Mouse (Mus musculus): ENCODE results near the gene Gpr88. TPM values are rescaled to one million over a fixed set of nuclear protein-coding genes. Genes with fewer than 3 reads are reported as not detected.

The Gpr88 gene
- total RNA-seq (2021), result not detected
- long read RNA-seq, experiment 1, result 0 reads
- long read RNA-seq, experiment 2, result 0 reads

GRCm38 (mm10) chr3:116253077-116253531, at the start of gene Gpr88:
Gpr88 (minus strand) TSS chr3:116253503.
- DNase-seq, result peak; percentile 44

DNA sequence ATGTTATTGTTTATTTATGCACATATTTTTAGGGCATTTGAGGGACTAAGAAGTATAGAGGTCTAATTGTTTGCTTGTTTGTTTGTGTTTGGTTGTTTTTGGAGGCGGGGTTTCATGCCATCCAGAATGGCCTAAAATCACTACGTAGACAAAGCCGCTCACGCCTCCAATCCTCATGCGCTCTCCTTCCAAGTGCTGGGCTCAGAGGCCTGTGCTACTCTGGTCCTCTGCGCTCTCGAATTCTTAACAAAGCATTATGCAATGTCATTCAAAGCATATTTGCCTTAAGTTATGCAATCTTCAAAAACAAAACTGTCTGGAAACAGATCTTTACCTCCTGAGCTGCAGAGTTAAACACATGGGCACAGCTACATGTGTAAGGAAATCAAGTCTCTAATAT, 49.3 kb upstream of the Gpr88 start:
- DNase-seq, result no peak

- no peak for DNase-seq
Measured at GRCm38 (mm10) chr3:116301754-116302153, 48.5 kb upstream of the Gpr88 start.

- DNase-seq, result no peak
Measured at GRCm38 (mm10) chr3:116298727-116299126, 45.4 kb upstream of the Gpr88 start.

DNA sequence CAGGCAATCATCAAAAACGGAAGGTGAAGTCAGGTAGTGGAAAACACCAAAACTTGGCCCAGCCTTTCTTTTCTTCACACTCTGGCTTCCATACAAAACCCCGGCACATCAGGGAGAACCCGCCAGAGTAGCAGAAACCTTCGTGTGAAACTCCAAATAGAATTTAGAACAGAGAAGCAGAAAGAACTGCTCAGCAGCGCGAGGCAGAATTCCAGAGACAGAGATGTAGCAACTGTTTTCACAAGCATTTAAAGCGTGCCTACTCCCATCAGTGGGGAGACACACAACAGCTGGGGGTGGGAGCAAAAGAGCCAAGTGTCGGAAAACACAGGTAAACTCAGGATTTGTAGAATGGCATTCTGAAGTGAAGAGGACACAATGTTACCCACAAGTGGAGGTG, 44.7 kb upstream of the Gpr88 start:
- no peak for DNase-seq

DNA sequence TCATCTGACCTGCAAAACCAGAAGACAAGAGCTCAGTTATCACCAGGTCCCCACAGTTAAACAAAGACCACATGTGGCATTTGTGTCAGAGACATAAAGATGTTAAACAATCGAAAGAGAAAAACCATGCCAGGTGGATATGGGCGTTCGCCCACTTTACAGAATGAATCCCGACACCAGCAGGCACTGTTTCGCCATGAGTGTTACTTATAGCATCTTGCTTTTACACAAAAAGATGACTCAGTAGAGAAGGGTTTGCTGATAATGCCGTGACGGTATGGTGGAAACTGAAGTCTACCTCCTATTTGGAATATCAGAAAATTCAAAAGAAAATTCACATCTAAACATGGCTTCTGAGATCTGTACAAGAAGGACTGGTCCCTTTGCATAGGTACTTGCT, 43.9 kb upstream of the Gpr88 start:
- no peak for DNase-seq

GRCm38 (mm10) chr3:116290041-116290815, 36.9 kb upstream of the Gpr88 start:
- DNase-seq, result no peak

DNA sequence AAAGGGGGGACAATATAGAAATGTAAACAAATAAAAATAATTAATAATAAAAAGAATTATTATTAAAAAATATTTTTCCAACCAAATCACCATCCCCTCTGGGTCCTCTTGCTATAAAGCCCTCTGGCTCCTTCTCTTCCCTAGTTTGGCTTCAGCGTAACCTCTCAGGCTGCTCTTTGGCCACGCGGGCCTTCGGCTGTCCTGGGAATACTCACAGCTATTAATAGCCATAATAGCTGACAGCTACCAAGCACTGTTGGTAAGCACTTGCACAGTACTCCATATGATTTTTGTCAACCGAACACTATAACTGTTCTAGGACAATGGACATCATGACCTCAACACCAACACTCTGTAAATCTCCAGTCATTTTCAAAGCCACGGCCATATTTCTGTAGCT, 35.5 kb upstream of the Gpr88 start:
- DNase-seq, result no peak

DNA sequence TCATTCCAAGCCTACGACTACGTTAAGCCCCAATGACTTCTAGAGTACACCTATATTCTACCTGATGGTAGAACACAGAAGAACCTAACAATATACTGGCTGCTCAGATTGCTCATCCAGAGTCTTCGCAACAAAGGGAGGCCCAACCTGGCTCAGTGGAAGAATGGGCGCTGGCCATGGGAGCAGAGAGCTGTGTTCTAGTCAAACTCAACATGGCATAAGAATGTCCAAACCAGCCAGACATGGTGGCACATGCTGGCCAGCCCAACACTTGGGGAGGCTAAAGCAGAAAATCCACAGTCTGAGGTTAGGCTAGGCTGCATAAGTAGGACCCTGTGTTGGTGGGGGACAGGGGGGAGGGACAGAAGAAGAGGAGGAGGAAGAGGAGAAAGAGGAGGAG, 31.4 kb upstream of the Gpr88 start:
- DNase-seq, result no peak

- DNase-seq, result no peak
Measured at GRCm38 (mm10) chr3:116283996-116284395, 30.7 kb upstream of the Gpr88 start.

DNA sequence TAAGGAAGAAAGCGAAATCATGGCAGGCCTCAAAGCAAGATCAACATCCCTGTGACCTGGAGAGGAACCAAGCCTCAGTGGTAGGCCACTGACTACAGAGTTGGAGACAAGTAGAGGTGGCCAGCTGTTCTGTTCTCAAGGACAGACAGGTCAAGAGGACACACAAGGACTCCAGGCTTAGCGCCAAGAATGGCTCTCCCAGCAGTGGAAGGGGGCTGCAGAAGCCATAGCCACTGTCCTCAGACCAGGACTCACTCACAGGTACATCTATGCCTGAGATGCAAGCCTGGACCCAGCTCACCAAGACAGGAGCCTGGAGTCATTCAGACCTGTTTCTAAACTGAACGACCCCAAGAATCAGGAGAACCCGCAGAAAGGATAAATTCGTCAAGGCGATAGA, 28.4 kb upstream of the Gpr88 start:
- no peak for DNase-seq

DNA sequence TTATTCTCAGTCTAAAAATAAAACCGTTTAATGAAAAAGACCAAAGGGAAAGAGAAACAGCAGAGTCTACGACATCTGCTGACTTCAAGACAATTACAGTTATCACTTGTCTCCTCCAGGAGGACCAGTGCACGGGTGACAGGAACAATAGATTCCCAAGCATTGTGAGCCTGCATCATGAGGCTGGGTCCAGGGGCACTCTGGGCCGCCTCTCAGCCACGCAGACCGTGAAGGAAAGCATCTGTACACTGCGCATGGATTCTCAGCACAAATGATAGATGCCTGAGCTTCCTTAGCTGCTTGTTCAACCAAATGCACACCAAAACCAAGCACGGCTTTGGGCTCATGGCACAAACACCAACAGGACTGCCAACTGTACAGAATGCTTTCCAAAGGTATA, 23.8 kb upstream of the Gpr88 start:
- no peak for DNase-seq

DNA sequence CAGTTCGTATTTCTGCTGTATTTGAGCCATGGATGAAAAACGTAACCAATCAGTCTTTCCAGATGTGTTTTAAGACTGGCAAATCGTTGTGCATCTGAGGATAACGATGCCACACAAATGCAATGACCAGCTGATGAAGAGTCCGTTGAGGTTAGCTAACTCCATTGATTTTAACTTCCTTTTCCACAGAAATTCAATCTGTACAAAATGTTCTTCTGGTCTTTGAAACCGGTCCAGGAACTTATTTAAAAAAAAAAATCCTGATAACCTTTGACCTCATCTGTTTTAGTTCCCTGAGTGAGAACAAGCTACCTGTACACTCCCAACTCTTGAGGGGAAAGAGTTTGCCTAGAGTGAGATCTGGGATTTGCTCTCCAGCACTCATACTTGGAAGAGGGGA, 18.4 kb upstream of the Gpr88 start:
- no peak for DNase-seq

- no peak for DNase-seq
Measured at GRCm38 (mm10) chr3:116267036-116267654, 13.8 kb upstream of the Gpr88 start.

GRCm38 (mm10) chr3:116266360-116266759, 13.1 kb upstream of the Gpr88 start:
- no peak for DNase-seq

GRCm38 (mm10) chr3:116263977-116264376, 10.7 kb upstream of the Gpr88 start:
- DNase-seq, result no peak

DNA sequence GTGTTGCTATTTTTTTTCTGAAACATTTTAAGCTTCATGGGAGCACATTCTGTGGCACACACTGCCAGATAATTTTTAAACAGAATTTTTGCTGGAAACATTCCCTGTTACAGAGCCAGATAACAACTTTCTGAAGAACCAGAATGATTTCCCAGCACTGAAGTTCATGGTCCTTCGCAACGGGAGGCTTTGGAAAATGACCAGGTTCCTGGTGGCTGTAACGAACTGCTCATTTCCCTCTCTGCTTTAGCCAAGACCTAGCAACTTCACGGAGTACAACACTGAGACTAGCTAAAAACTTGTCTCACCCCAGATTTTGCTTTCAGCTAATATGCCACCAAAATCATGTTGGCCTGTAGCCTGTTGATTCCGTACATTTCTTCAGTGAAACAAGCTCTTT, 9.8 kb upstream of the Gpr88 start:
- DNase-seq, result no peak

DNA sequence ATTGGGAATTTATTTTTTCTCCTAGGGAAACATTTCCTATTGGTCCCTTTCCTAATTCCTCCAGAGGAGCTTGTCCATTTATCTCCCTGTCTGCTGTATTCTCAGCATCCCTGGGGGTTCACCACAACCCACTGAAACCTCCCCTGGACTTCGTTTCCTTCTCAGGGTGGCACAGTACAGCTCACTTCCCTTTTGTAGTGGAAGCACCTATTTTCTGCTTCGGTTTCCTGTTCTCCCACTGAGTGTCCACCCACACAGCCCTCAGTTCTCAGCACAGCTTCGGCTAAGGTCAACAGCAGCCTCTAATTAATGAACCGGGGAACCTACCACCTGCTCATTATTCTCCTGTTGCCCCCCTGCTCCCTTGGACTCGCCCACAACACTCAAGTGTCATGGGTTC, 2.8 kb upstream of the Gpr88 start:
- DNase-seq, result no peak

DNA sequence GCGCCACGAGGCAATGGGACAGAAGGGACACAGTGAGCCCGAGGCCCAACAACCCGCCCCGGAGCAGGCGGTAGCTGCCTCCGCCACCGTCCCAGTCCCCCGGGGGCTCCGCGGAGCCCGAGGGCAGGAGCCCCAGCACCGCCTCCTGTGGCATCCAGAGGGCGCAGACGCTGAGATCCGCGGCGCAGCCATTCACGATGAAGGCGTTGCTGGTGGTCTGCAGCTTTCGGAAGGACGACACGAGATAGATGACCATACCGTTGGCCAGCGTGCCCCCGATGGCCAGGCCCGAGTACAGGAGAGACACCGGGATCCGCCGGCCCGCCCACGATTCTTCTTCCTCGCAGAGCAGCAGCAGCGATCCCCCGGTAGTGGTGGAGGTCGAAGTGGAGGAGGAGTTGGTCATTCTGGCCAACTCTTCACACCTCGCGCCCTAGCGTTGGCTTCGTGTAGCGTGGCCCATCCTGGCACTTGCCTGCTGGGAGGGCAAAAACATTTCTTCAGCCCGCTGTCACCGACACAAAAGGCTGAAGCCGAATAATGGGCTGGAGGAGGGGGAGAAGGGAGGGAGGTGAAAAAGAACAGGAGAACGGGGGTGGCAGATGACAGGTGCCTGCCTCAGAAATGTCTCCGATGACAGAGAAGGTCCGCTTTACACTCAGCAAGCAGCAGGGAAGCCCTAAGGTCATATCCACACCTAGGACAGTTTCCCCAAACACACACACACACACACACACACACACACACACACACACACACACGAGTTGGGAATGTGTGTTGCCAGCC, 855 bp downstream of the Gpr88 start:
- DNase-seq, result no peak

GRCm38 (mm10) chr3:116251481-116252254, 1.6 kb downstream of the Gpr88 start:
- DNase-seq, result peak; percentile 23

- no peak for DNase-seq
Measured at GRCm38 (mm10) chr3:116249026-116249425, 4.3 kb downstream of the Gpr88 start.

- no peak for DNase-seq
Measured at GRCm38 (mm10) chr3:116244476-116244875, 8.8 kb downstream of the Gpr88 start.

Measured in gastrocnemius, postnatal 25 days (tissue).